Mouse (Mus musculus): ENCODE results near the gene 2010005H15Rik. TPM values are rescaled to one million over a fixed set of nuclear protein-coding genes. Genes with fewer than 3 reads are reported as not detected.

Gene 2010005H15Rik
- polyA plus RNA-seq, 1 experiment from 2014 or later: 0.96 TPM

Other genes with a start within 250 kb of the 2010005H15Rik start
- 72.7 and 74.9 TPM in 2 replicates for gene Kpna1, start 242.7 kb upstream of the 2010005H15Rik start, polyA plus RNA-seq (2015; fragmentation: Nextera tagmentation; extraction: Ambion mirVana)
- 12.6 and 14.4 TPM in 2 replicates for gene Wdr5b, start 180.3 kb upstream of the 2010005H15Rik start, polyA plus RNA-seq (2015; fragmentation: Nextera tagmentation; extraction: Ambion mirVana)
- gene Fam162a, start 149.9 kb upstream of the 2010005H15Rik start, polyA plus RNA-seq (2015; fragmentation: Nextera tagmentation; extraction: Ambion mirVana): 166 and 181 TPM in 2 replicates
- 41.7 and 46.5 TPM in 2 replicates for gene Ccdc58, start 149.8 kb upstream of the 2010005H15Rik start, polyA plus RNA-seq (2015; fragmentation: Nextera tagmentation; extraction: Ambion mirVana)
- not detected in 2 replicates for gene Csta1, start 90.2 kb upstream of the 2010005H15Rik start, polyA plus RNA-seq (2015; fragmentation: Nextera tagmentation; extraction: Ambion mirVana)
- 0.85 and 0.92 TPM in 2 replicates for gene Stfa2l1, start 64.7 kb upstream of the 2010005H15Rik start, polyA plus RNA-seq (2015; fragmentation: Nextera tagmentation; extraction: Ambion mirVana)
- gene Gm5483, start 37.3 kb upstream of the 2010005H15Rik start, polyA plus RNA-seq (2015; fragmentation: Nextera tagmentation; extraction: Ambion mirVana): 1.5 and 1.7 TPM in 2 replicates
- not detected in 2 replicates for gene Gm5416, start 11.1 kb upstream of the 2010005H15Rik start, polyA plus RNA-seq (2015; fragmentation: Nextera tagmentation; extraction: Ambion mirVana)
- 3.4 and 3.8 TPM in 2 replicates for gene Stfa1, start 55.5 kb downstream of the 2010005H15Rik start, polyA plus RNA-seq (2015; fragmentation: Nextera tagmentation; extraction: Ambion mirVana)
- not detected in 2 replicates for gene BC117090, start 112.9 kb downstream of the 2010005H15Rik start, polyA plus RNA-seq (2015; fragmentation: Nextera tagmentation; extraction: Ambion mirVana)
- gene BC100530, start 146.3 kb downstream of the 2010005H15Rik start, polyA plus RNA-seq (2015; fragmentation: Nextera tagmentation; extraction: Ambion mirVana): 3.7 and 3.8 TPM in 2 replicates
- gene Stfa2, start 187.0 kb downstream of the 2010005H15Rik start, polyA plus RNA-seq (2015; fragmentation: Nextera tagmentation; extraction: Ambion mirVana): 0.95 TPM in 1 of 2 replicates, not detected in the other
- 1.7 TPM in 1 of 2 replicates, not detected in the other for gene Stfa3, start 233.9 kb downstream of the 2010005H15Rik start, polyA plus RNA-seq (2015; fragmentation: Nextera tagmentation; extraction: Ambion mirVana)